Mouse (Mus musculus): ENCODE results near the gene Itpkc.

- TF ChIP-seq CTCF (IDR thresholded peaks at IDR 0.05; ENCODE audit: borderline replicate concordance, insufficient read depth, low read depth, low read length) (no peak), POLR2A (IDR thresholded peaks at IDR 0.05; ENCODE audit: borderline replicate concordance, insufficient read depth, low read length) (no peak)
Measured at GRCm38 (mm10) chr7:27219937-27220336, 8.5 kb downstream of the Itpkc start.
